Comparison of ENCODE assay signal across 17 mouse cellular contexts in the genomic region with DNA sequence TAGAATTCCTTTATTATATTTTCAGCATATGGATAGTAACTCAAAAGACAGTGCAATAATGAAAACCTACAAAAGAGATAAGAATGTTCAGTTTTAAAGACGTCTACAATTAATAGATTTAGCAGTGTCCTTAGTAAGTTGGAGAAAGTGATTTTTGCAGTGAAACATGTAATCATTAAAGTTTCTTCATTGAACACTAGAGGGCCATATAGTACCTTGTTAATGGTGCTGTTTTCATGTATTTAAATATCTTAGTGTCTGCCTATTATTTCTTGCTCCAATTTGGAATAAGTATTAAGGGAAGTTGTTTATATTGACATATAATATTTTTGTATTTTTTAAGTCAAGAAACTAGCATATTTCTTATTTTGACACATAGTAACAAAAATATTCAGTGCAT.
DNase-seq lines count a peak whose midpoint lies in the region; TF ChIP-seq lines count a peak whose summit lies in the region.
"Had no signal": no experiment of that assay in that cellular context is flagged by ENCODE, and none has a peak within 500 bp of the region (broad histone marks: within the 10 kb centered on the region; RNA-seq: fewer than 3 reads in every experiment).

No protein-coding gene starts in this region.

- no peaks in the 10 kb centered on the region for H3K9me3 ChIP-seq in heart, embryonic 10.5 days
- H3K9me3 ChIP-seq: embryonic facial prominence, embryonic 13.5 days; forebrain, embryonic 10.5 days; hindbrain, embryonic 15.5 days; limb, embryonic 13.5 days; midbrain, embryonic 10.5 days had no signal

- TF ChIP-seq POLR2A in heart, adult 2 months (IDR thresholded peaks at IDR 0.05; ENCODE audit: insufficient read depth, low read depth, low read length): no peak
- TF ChIP-seq POLR2A in liver, adult 2 months (IDR thresholded peaks at IDR 0.05; ENCODE audit: extremely low read depth, insufficient read depth, low read length): no peak
- no peak for TF ChIP-seq POLR2A in brain, embryonic 14.5 days (IDR thresholded peaks at IDR 0.05; ENCODE audit: borderline replicate concordance, extremely low read depth, insufficient read depth, insufficient read length, poor library complexity, severe bottlenecking)

- H3K27me3 ChIP-seq in heart, adult 2 months (ENCODE audit: control insufficient read depth, insufficient read depth, low read length): no peaks in the 10 kb centered on the region
- H3K27me3 ChIP-seq in heart, embryonic 10.5 days (ENCODE audit: insufficient read depth, poor library complexity, severe bottlenecking): no peaks in the 10 kb centered on the region
- H3K27me3 ChIP-seq in liver, adult 2 months (ENCODE audit: control insufficient read depth, insufficient read depth, low read length): no peaks in the 10 kb centered on the region
- H3K27me3 ChIP-seq: embryonic facial prominence, embryonic 13.5 days; hindbrain, embryonic 15.5 days; limb, embryonic 13.5 days had no signal

- no peaks in the 10 kb centered on the region for H3K4me1 ChIP-seq in heart, adult 2 months (ENCODE audit: control insufficient read depth, insufficient read depth, low read length)
- H3K4me1 ChIP-seq in heart, embryonic 10.5 days: no peaks in the 10 kb centered on the region
- no peaks in the 10 kb centered on the region for H3K4me1 ChIP-seq in liver, adult 2 months (ENCODE audit: control insufficient read depth, insufficient read depth, low read length)
- H3K4me1 ChIP-seq: embryonic facial prominence, embryonic 13.5 days; hindbrain, embryonic 15.5 days; limb, embryonic 13.5 days had no signal

- intact Hi-C loops in heart, adult 2 months (cut with DNase I): no loop called here

- H3K36me3 ChIP-seq in heart, adult 2 months (ENCODE audit: control insufficient read depth, insufficient read depth, low read length): no peaks in the 10 kb centered on the region
- no peaks in the 10 kb centered on the region for H3K36me3 ChIP-seq in heart, embryonic 10.5 days
- H3K36me3 ChIP-seq in liver, adult 2 months (ENCODE audit: control insufficient read depth, insufficient read depth, low read length): no peaks in the 10 kb centered on the region
- H3K36me3 ChIP-seq: embryonic facial prominence, embryonic 13.5 days; forebrain, embryonic 10.5 days; hindbrain, embryonic 15.5 days; midbrain, embryonic 10.5 days had no signal

- no peak overlapping the region for H3K4me3 ChIP-seq in heart, adult 2 months
- no peak overlapping the region for H3K4me3 ChIP-seq in heart, embryonic 10.5 days
- no peak overlapping the region for H3K4me3 ChIP-seq in liver, adult 2 months (ENCODE audit: insufficient read depth, low read depth, low read length)
- H3K4me3 ChIP-seq: embryonic facial prominence, embryonic 13.5 days; forebrain, embryonic 10.5 days; hindbrain, embryonic 15.5 days; limb, embryonic 13.5 days; midbrain, embryonic 10.5 days had no signal

- peaks cover 3% of the 10 kb centered on the region; the same call in 1 of the 2 replicates for H3K79me2 ChIP-seq in heart, adult 2 months (replicated peaks; ENCODE audit: control insufficient read depth, insufficient read depth, low read length)
- no peaks in the 10 kb centered on the region; the same call in 1 of the 2 replicates for H3K79me2 ChIP-seq in liver, adult 2 months (ENCODE audit: control insufficient read depth, insufficient read depth, low read length)

- WGBS in heart, adult 2 months: 23% methylated on average over 1 of the region's 1 CpGs
- 46% methylated on average over 1 of the region's 1 CpGs for WGBS in heart, embryonic 10.5 days
- 41% methylated on average over 1 of the region's 1 CpGs for WGBS in liver, adult 2 months

- no peak for DNase-seq in heart, adult 2 months
- DNase-seq in heart, embryonic 10.5 days (ENCODE audit: low spot score): no peak
- peak; percentile 14 for DNase-seq in liver, adult 2 months (ENCODE audit: extremely low read depth, low read depth, low spot score)
- no peak for DNase-seq in liver
- peak; percentile 45 for DNase-seq in 416B (ENCODE audit: low read depth)
- DNase-seq in brain, embryonic 14.5 days (ENCODE audit: low read depth): peak; percentile 25
- no peak for DNase-seq in adrenal gland, adult (ENCODE audit: inconsistent age in 2 of 2, low spot score in 1 of 2)
- DNase-seq: heart, adult 11 months; heart, postnatal 10 days; kidney, adult 9 months; lung, postnatal 14 days; thymus, postnatal 4 days had no signal

- no peak for TF ChIP-seq EP300 in heart, adult 2 months (IDR thresholded peaks at IDR 0.05; ENCODE audit: insufficient read depth, low read depth, low read length)

- no peak overlapping the region for H3K27ac ChIP-seq in heart, adult 2 months
- no peak overlapping the region for H3K27ac ChIP-seq in heart, embryonic 10.5 days
- H3K27ac ChIP-seq in liver, adult 2 months (replicated peaks; ENCODE audit: insufficient read depth, low read depth, low read length): no peak overlapping the region
- H3K27ac ChIP-seq: embryonic facial prominence, embryonic 13.5 days; forebrain, embryonic 10.5 days; hindbrain, embryonic 15.5 days; limb, embryonic 13.5 days; midbrain, embryonic 10.5 days had no signal

- H3K9ac ChIP-seq in heart, adult 2 months (ENCODE audit: low read depth, low read length): no peak overlapping the region
- no peak overlapping the region for H3K9ac ChIP-seq in liver, adult 2 months (ENCODE audit: low read depth, low read length)
- H3K9ac ChIP-seq: embryonic facial prominence, embryonic 13.5 days; hindbrain, embryonic 15.5 days; limb, embryonic 13.5 days had no signal

- peak; percentile 69 for TF ChIP-seq CTCF in heart, adult 2 months (IDR thresholded peaks at IDR 0.05)
- peak; percentile 43 for TF ChIP-seq CTCF in liver, adult 2 months (IDR thresholded peaks at IDR 0.05; ENCODE audit: low read depth, low read length)
- TF ChIP-seq CTCF in brain, embryonic 14.5 days (IDR thresholded peaks at IDR 0.05; ENCODE audit: borderline replicate concordance, extremely low read depth, insufficient read depth, insufficient read length): no peak

Comparison
In these comparisons a context has a peak if more than half of its experiments do, and no peak if none do; other contexts are left out.
1. DNase-seq: peak in liver, adult 2 months (single experiment), 416B (single experiment) and brain, embryonic 14.5 days (single experiment); none in heart, adult 2 months (0 of 2), heart, embryonic 10.5 days (single experiment), liver (single experiment) and adrenal gland, adult (0 of 2).